Mouse (Mus musculus) bone marrow macrophage, adult 2 months (primary cell): ENCODE results near the gene Dlgap1.

ENCODE experiments used
- CTCF ChIP-seq: IDR thresholded peaks from 2 replicates; pipeline ENCODE4 v1.5.1; 2012; ENCODE audit warnings: low read depth, mild to moderate bottlenecking, low read length, moderate library complexity
- POLR2A ChIP-seq: IDR thresholded peaks from 2 replicates; pipeline ENCODE4 v1.6.1; 2012; ENCODE audit warnings: mild to moderate bottlenecking, low read depth, low read length, borderline replicate concordance

GRCm38 (mm10) chr17:70750236-70751160, 781.6 kb downstream of the Dlgap1 start:
- no peak for TF ChIP-seq POLR2A
- TF ChIP-seq CTCF, result no peak
